Mouse (Mus musculus): Measurements from ENCODE around the gene Olfr612. TPM values are rescaled to one million over a fixed set of nuclear protein-coding genes. Genes with fewer than 3 reads are reported as not detected.

The Olfr612 gene
- polyA plus RNA-seq (2017; shearing (Covaris generic)), result not detected

DNA sequence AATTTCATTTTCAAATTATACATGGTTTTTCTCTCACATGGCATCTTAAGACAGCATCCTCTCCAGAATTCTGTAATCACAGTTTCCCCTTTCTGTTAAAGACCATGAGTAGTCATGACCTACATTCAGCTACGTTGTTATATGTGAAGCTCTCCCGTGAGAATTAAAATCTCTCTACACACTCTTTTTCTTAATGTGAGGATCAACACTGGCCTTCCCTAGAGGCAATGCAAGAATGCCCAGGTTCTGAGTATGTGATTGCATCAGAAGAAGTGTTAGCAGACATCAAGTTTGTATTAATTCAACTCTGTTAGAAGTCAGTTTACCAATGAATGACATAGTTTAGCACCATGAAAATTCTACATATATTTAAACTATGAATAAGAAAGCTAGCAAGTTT lies at the start of gene Olfr612:
Gene Olfr612 (minus strand): TSS at position 101 of the 400 bp plus-strand sequence.

DNA sequence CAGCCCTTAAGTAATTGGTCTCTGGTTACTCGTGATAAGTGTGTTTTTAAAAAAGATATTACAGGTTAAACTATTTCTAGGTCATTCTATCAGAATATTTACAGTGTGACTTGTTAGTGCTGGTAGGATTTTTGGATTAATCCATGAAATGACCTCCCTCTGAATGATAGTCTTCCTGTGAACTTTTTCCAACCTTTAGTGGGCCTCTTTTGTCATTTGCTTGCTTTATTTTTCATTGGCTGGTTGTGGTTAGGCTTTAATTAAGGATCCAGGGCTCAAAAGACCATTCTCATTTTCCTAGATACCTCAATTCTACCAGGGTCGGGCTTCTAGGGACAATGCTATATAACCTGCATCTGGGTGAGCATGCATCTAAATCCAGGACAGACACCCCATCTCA lies 47.3 kb upstream of the Olfr612 start, which contains the start of gene Olfr618:
Gene Olfr618 (plus strand): TSS at position 301 of the 400 bp plus-strand sequence.

DNA sequence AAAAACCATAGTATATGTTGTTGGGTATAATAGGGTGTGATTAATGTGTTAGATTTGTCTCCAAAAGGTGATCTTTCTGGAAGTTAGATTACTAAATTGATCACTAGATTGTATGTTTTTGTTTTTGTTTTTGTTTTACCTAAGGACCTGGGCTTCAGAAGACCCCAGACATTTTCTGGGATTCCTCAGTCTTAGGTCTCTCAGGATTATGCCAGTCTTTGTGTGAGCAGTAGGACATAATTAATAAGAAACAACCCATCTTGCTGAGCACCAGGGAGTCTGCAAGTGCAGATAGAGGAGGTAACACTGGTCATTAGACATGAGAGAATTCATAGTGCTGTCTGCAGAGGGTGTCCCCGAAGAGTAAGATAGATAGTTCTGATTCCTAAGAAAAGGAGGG lies 30.2 kb upstream of the Olfr612 start, which contains the start of gene Olfr617:
Gene Olfr617 (plus strand): TSS at position 301 of the 400 bp plus-strand sequence.

DNA sequence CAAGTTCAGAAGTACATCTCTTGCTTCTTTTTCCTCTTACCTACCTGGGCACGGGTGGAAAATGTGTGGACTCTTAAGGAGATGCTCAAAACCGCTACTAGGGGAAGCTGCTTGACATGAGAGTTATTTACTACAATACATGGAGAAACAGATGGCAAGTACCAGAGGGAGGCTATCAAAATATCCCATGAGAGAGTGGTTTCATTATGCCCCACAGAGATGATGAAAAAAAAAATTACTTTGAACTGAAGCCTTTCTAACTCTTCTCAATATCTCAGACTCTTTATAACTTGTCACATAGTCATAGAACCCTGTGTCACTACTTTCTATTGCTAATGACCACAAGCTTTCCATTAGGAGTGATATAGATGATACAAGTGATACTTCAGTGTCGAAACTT lies 26.5 kb upstream of the Olfr612 start, which contains the start of gene Olfr616:
Gene Olfr616 (minus strand): TSS at position 101 of the 400 bp plus-strand sequence.

DNA sequence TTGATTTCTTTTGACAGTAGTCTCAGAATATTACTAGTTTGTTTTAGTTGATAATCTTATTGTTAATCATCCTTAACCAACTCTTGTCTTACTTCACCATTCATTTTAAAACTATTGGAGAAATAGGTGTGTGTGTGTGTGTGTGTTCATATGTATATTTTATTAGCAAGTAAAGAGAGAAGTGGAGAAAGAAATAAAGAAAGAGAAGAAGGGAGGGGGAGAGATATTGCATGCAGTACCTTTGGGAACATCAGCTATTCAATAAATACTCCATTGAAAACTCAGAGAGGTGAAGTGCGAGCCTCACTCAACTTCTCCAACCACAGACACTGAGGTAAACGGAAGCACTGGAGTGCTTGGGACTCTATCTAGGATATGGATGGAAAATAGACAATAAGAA lies 13.3 kb upstream of the Olfr612 start, which contains the start of gene Olfr615:
Gene Olfr615 (plus strand): TSS at position 301 of the 400 bp plus-strand sequence.

DNA sequence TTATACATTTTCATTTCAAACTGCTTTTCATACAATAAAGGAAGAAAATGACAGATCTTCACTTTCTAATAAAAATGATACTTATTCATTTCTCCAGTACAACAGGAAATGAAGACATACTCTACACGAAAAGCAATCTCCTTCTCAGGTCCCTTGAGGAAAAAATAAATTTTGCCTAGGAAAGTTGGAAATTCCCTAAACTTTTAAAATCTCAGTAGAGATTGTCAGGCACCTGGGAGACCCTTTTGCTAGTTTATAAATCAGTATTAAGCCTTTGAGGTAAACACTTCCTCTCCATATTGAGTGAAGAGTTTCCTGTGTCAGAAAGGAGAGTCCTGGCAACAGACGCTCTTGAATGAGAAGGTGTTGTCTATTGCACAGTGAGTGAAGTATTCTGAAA lies 5.3 kb upstream of the Olfr612 start, which contains the start of gene Olfr613:
Gene Olfr613 (plus strand): TSS at position 301 of the 400 bp plus-strand sequence.

DNA sequence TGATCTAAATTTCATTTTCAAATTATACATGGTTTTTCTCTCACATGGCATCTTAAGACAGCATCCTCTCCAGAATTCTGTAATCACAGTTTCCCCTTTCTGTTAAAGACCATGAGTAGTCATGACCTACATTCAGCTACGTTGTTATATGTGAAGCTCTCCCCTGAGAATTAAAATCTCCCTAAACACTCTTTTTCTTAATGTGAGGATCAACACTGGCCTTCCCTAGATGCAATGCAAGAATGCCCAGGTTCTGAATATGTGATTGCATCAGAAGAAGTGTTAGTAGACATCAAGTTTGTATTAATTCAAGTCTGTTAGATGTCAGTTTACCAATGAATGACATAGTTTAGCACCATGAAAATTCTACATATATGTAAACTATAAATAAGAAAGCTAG lies 21.8 kb downstream of the Olfr612 start, which contains the start of gene Olfr611:
Gene Olfr611 (minus strand): TSS at position 101 of the 400 bp plus-strand sequence.

DNA sequence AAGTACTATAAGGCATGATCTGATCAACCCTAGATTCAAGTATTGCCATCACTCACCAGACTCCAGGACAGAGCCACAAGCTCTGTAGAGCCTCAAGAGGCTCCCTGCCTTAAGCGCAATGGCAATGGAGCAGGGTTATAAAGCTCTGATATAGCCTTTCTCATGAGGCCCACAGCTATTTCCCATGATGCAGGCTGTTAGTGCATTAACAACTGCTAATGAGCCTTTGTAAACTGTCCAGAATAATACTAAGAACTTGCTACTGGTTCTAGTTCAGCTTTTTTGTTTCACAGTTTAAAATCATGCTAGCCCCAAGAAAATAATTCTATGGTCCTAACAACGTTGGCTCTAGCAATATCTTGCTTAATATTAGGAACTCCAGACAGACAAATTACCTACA lies 30.5 kb downstream of the Olfr612 start, which contains the start of gene Olfr610:
Gene Olfr610 (minus strand): TSS at position 101 of the 400 bp plus-strand sequence.

DNA sequence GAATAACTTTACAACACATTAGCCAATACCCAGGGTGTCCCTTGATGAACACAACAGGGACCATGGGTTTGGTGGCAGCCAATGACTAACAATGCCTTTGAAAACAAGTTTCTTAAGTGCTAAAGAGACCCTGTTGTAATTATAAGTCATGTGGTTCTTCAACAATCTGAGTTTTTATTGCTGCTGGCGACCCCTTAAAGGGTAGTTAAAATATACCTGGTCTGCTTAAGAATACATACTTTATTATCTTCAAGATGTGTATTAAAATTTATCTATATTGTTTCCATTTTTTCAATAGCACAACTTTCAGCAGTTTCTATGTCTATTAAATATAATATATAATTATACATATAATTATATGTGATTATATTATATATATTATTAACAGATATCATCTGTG lies 44.6 kb downstream of the Olfr612 start, which contains the start of gene Olfr609:
Gene Olfr609 (minus strand): TSS at position 101 of the 400 bp plus-strand sequence.

Other genes starting within 250 kb of the Olfr612 start
- not detected for gene Olfr596, start 237.1 kb downstream of the Olfr612 start, polyA plus RNA-seq (2017; shearing (Covaris generic))
- not detected for gene Olfr597, start 226.4 kb downstream of the Olfr612 start, polyA plus RNA-seq (2017; shearing (Covaris generic))
- gene Olfr598, start 219.1 kb downstream of the Olfr612 start, polyA plus RNA-seq (2017; shearing (Covaris generic)), result not detected
- gene Olfr599, start 206.8 kb downstream of the Olfr612 start, polyA plus RNA-seq (2017; shearing (Covaris generic)), result not detected
- not detected for gene Olfr600, start 193.0 kb downstream of the Olfr612 start, polyA plus RNA-seq (2017; shearing (Covaris generic))
- gene Olfr601, start 180.1 kb downstream of the Olfr612 start, polyA plus RNA-seq (2017; shearing (Covaris generic)), result not detected
- gene Olfr603, start 156.5 kb downstream of the Olfr612 start, polyA plus RNA-seq (2017; shearing (Covaris generic)), result not detected
- gene Usp17lc, start 127.6 kb downstream of the Olfr612 start, polyA plus RNA-seq (2017; shearing (Covaris generic)), result not detected
- not detected for gene Olfr605, start 97.3 kb downstream of the Olfr612 start, polyA plus RNA-seq (2017; shearing (Covaris generic))
- not detected for gene Olfr606, start 93.7 kb downstream of the Olfr612 start, polyA plus RNA-seq (2017; shearing (Covaris generic))
- gene Olfr607, start 78.6 kb downstream of the Olfr612 start, polyA plus RNA-seq (2017; shearing (Covaris generic)), result not detected
- gene Olfr608, start 72.8 kb downstream of the Olfr612 start, polyA plus RNA-seq (2017; shearing (Covaris generic)), result not detected
- gene Olfr609, start 44.7 kb downstream of the Olfr612 start, polyA plus RNA-seq (2017; shearing (Covaris generic)), result not detected
- gene Olfr610, start 30.6 kb downstream of the Olfr612 start, polyA plus RNA-seq (2017; shearing (Covaris generic)), result not detected
- not detected for gene Olfr611, start 21.9 kb downstream of the Olfr612 start, polyA plus RNA-seq (2017; shearing (Covaris generic))
- not detected for gene Olfr613, start 5.4 kb upstream of the Olfr612 start, polyA plus RNA-seq (2017; shearing (Covaris generic))
- 0.23 TPM for gene Olfr615, start 13.4 kb upstream of the Olfr612 start, polyA plus RNA-seq (2017; shearing (Covaris generic))
- gene Olfr616, start 26.4 kb upstream of the Olfr612 start, polyA plus RNA-seq (2017; shearing (Covaris generic)), result not detected
- gene Olfr617, start 30.3 kb upstream of the Olfr612 start, polyA plus RNA-seq (2017; shearing (Covaris generic)), result not detected
- gene Olfr618, start 47.4 kb upstream of the Olfr612 start, polyA plus RNA-seq (2017; shearing (Covaris generic)), result not detected
- gene Olfr619, start 57.9 kb upstream of the Olfr612 start, polyA plus RNA-seq (2017; shearing (Covaris generic)), result not detected
- gene Olfr620, start 69.8 kb upstream of the Olfr612 start, polyA plus RNA-seq (2017; shearing (Covaris generic)), result 0.45 TPM
- not detected for gene Olfr622, start 100.0 kb upstream of the Olfr612 start, polyA plus RNA-seq (2017; shearing (Covaris generic))
- gene Olfr623, start 121.0 kb upstream of the Olfr612 start, polyA plus RNA-seq (2017; shearing (Covaris generic)), result not detected
- gene Olfr624, start 128.5 kb upstream of the Olfr612 start, polyA plus RNA-seq (2017; shearing (Covaris generic)), result not detected
- gene Olfr625-ps1, start 140.0 kb upstream of the Olfr612 start, polyA plus RNA-seq (2017; shearing (Covaris generic)), result not detected
- 0.07 TPM for gene Olfr243, start 172.0 kb upstream of the Olfr612 start, polyA plus RNA-seq (2017; shearing (Covaris generic))
- not detected for gene Olfr628, start 187.7 kb upstream of the Olfr612 start, polyA plus RNA-seq (2017; shearing (Covaris generic))
- not detected for gene Olfr629, start 202.2 kb upstream of the Olfr612 start, polyA plus RNA-seq (2017; shearing (Covaris generic))
- gene Olfr630, start 214.6 kb upstream of the Olfr612 start, polyA plus RNA-seq (2017; shearing (Covaris generic)), result not detected
- not detected for gene Olfr69, start 228.9 kb upstream of the Olfr612 start, polyA plus RNA-seq (2017; shearing (Covaris generic))
- gene Olfr68, start 237.0 kb upstream of the Olfr612 start, polyA plus RNA-seq (2017; shearing (Covaris generic)), result not detected
- not detected for gene Olfr67, start 249.1 kb upstream of the Olfr612 start, polyA plus RNA-seq (2017; shearing (Covaris generic))

All from effector memory CD4-positive, alpha-beta T cell, adult 7 months (primary cell).